Mouse (Mus musculus): ENCODE measurements around the gene Tex26. TPM values are rescaled to one million over a fixed set of nuclear protein-coding genes. Genes with fewer than 3 reads are reported as not detected.
A peak's percentile ranks its signal among the peaks of the same experiment; 100 is the strongest.

The Tex26 gene
- polyA plus RNA-seq, 1 experiment = 1.4 TPM

DNA sequence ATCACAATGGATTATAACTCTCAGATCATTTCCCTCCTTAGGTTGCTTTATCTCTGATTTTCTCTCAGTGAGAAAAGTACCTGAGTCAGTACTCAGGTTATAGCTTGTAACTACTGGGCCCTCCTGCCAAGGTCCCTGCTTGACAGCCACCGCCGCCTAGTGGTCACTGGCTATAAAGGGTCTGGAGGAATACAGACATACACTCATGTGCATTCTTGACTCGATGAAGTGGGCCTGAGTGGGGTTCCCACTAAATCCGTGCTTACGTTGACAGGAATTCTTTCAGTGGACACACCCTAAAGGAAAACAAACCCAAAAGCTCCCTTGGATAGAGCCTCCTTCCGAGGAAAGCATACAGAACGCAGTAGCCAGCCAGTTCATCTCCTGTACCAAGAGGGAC is 17.1 kb downstream of the Tex26 start:
- TF ChIP-seq CTCF (IDR thresholded peaks at IDR 0.05; ENCODE audit: borderline replicate concordance, extremely low read depth, insufficient read depth, insufficient read length) (peak; percentile 15; the same call in 1 of the 2 replicates), POLR2A (IDR thresholded peaks at IDR 0.05; ENCODE audit: borderline replicate concordance, extremely low read depth, insufficient read depth, insufficient read length, poor library complexity, severe bottlenecking) (no peak)
- no peak for DNase-seq (ENCODE audit: low read depth)

GRCm38 (mm10) chr5:149462071-149462470 is 22.6 kb downstream of the Tex26 start:
- no peak for TF ChIP-seq POLR2A (IDR thresholded peaks at IDR 0.05; ENCODE audit: borderline replicate concordance, extremely low read depth, insufficient read depth, insufficient read length, poor library complexity, severe bottlenecking)
- TF ChIP-seq CTCF (IDR thresholded peaks at IDR 0.05; ENCODE audit: borderline replicate concordance, extremely low read depth, insufficient read depth, insufficient read length) = no peak
- DNase-seq (ENCODE audit: low read depth) = no peak

DNA sequence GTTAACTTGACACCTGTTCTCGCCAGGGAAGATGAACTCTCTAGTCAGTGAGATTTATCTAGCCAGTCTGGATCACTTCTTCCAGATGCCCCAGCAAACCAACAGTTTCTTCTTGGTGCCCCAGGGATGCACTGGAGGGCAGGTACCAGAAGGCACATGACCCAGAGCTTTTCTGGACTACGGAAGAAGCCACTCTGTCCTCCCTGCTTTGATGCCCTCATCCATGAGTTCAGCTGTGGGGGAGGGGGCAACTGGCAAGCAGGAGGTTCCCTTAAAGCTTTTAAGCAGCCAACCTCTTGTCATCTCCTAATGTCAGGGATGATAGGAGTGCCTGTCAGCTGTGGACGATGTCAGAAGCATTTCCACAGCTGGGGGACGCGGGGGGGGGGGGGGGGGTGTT is 25.8 kb downstream of the Tex26 start:
- no peak for DNase-seq (ENCODE audit: low read depth)
- no peak for TF ChIP-seq POLR2A (IDR thresholded peaks at IDR 0.05; ENCODE audit: borderline replicate concordance, extremely low read depth, insufficient read depth, insufficient read length, poor library complexity, severe bottlenecking)
- no peak for TF ChIP-seq CTCF (IDR thresholded peaks at IDR 0.05; ENCODE audit: borderline replicate concordance, extremely low read depth, insufficient read depth, insufficient read length)

DNA sequence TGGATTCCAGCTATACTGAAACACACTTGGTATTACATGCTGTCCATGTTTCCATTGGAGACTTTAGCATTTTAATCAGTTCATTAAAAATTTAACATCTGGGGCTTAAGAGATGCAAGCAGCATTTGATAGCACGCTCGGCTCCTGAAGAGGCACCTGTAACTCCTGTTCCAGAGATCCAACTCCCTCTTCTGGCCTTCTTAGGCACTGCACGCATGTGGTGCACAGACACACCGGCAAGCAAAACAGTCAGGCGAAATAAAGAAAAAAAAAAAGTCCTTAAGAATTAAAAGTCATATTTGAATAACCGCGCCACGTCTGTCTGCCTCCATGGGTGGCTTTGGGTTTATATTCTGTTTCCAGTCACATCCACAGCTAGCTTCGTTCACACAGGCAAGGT is 34.7 kb downstream of the Tex26 start:
- DNase-seq (ENCODE audit: low read depth) = no peak
- TF ChIP-seq POLR2A (IDR thresholded peaks at IDR 0.05; ENCODE audit: borderline replicate concordance, extremely low read depth, insufficient read depth, insufficient read length, poor library complexity, severe bottlenecking) = no peak
- TF ChIP-seq CTCF (IDR thresholded peaks at IDR 0.05; ENCODE audit: borderline replicate concordance, extremely low read depth, insufficient read depth, insufficient read length) = peak; percentile 12; the same call in 1 of the 2 replicates

DNA sequence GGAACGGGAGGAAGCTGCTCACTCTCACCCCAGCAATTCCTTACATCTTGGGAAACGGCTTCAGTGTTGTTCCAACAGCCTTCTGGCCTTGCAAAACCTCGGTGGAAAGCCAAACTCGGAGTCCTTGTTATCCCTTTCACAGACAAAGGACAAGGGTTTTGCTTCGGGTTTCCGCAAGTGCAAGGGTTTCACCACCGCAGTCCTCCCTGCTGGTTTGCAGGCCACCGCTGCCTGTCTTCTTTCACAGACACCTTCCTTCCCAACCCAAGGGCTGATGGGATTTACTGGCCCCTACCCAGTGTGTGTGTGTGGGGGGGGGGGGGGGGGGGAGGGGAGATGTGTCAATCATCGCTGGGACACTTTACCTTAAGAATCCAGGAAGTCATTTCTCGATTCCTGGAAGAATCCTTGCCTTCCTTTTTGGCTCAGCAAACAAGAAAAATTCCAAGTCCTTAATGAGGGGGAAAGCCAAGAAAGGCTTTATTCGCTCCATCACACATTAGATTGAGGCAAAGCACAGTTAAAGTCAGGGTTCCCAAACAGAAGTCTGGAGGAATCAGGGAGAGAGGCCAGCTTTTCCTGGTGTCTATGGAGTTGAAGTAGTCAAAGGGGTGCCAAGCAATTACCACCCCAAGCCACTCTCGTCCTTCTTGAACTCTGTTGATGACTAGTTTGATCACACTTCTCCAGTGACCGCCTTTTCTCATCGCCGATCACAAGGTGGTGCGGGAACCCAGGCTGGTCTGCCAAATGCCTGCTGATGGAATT is 35.4 kb downstream of the Tex26 start:
- peak; percentile 77 for DNase-seq (ENCODE audit: low read depth)
- TF ChIP-seq CTCF (IDR thresholded peaks at IDR 0.05; ENCODE audit: borderline replicate concordance, extremely low read depth, insufficient read depth, insufficient read length) (no peak), POLR2A (IDR thresholded peaks at IDR 0.05; ENCODE audit: borderline replicate concordance, extremely low read depth, insufficient read depth, insufficient read length, poor library complexity, severe bottlenecking) (no peak)

- DNase-seq (ENCODE audit: low read depth) = no peak
Observed at GRCm38 (mm10) chr5:149481920-149482319, 42.5 kb downstream of the Tex26 start.

DNA sequence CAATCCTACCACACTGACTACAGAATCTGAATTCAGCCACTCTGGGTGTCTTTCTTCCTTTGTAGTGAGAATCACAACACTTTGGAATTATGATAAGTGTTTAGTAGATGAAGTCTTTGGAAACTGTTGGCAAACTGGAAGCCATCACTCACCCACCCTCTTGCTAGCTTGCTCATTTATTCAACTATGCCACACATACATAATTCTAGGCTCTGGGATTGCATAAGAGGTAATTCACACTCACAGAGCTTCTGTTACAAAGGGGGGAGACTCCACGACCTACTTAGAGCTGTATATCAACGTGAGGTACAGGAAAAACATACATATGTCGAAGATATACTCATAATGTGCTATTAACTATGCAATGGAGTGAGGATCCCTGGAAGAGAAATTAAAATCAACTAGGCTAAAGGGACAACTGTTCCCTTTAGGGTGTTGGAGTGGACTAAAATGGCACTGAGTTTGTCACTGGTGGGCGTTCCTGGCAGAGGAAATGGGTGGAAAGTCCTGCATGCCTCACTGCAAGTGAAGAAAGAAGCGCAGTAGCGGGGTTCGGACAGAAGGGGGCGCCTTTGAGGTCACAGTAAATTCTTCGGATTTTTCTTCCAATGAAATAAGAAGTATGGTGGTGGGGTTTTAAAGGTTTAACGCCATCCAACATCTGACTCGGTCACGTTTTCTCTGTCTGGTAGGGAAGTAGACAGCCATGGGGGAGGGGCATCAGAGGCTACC is 44.0 kb downstream of the Tex26 start:
- TF ChIP-seq CTCF (IDR thresholded peaks at IDR 0.05; ENCODE audit: borderline replicate concordance, extremely low read depth, insufficient read depth, insufficient read length) = peak; percentile 57
- TF ChIP-seq POLR2A (IDR thresholded peaks at IDR 0.05; ENCODE audit: borderline replicate concordance, extremely low read depth, insufficient read depth, insufficient read length, poor library complexity, severe bottlenecking) = no peak
- DNase-seq (ENCODE audit: low read depth) = no peak

More at GRCm38 (mm10) chr5:149481920-149482319, 42.5 kb downstream of the Tex26 start:
- no peak for TF ChIP-seq CTCF (IDR thresholded peaks at IDR 0.05; ENCODE audit: borderline replicate concordance, extremely low read depth, insufficient read depth, insufficient read length)
- TF ChIP-seq POLR2A (IDR thresholded peaks at IDR 0.05; ENCODE audit: borderline replicate concordance, extremely low read depth, insufficient read depth, insufficient read length, poor library complexity, severe bottlenecking) = no peak

DNA sequence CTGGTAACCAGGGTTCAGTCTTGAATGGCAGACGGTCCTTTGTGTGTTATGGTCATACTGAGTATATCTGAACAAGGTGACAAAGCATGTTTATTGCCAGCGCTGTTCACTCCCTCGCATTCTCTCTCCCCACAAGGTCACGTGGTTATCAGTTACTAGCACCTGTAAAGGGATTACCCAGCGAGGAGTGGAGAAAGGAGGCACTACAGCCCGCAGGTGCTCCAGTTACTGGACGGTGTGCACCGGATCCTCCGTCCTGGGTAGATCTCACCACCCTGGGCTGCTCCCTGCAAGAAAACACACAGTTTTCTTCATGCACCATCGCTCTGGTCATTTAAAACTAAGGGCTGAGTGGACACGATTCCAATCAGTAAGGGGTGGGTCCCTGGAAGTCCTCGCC is 44.8 kb downstream of the Tex26 start:
- no peak for DNase-seq (ENCODE audit: low read depth)
- TF ChIP-seq POLR2A (IDR thresholded peaks at IDR 0.05; ENCODE audit: borderline replicate concordance, extremely low read depth, insufficient read depth, insufficient read length, poor library complexity, severe bottlenecking) = no peak
- no peak for TF ChIP-seq CTCF (IDR thresholded peaks at IDR 0.05; ENCODE audit: borderline replicate concordance, extremely low read depth, insufficient read depth, insufficient read length)

DNA sequence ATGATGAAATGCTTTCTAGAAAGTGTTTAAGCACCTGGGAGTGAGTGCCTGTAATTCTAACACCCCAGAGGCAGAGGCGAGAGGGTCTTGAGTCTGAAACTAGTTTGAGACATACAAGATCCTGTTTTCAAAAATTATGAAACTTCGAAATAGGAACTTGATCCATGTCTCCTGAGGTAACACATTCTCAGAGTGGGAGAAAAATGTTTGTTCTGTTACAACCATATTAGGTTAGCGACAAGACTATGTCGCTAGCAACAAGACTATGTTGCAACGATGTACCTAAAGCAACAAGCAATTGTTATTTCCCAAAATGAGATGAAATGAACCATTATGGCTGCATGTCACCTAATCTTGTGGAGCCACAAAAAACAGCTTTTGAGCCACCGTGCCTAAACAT is 46.0 kb downstream of the Tex26 start:
- DNase-seq (ENCODE audit: low read depth) = no peak
- no peak for TF ChIP-seq POLR2A (IDR thresholded peaks at IDR 0.05; ENCODE audit: borderline replicate concordance, extremely low read depth, insufficient read depth, insufficient read length, poor library complexity, severe bottlenecking)
- TF ChIP-seq CTCF (IDR thresholded peaks at IDR 0.05; ENCODE audit: borderline replicate concordance, extremely low read depth, insufficient read depth, insufficient read length) = no peak

DNA sequence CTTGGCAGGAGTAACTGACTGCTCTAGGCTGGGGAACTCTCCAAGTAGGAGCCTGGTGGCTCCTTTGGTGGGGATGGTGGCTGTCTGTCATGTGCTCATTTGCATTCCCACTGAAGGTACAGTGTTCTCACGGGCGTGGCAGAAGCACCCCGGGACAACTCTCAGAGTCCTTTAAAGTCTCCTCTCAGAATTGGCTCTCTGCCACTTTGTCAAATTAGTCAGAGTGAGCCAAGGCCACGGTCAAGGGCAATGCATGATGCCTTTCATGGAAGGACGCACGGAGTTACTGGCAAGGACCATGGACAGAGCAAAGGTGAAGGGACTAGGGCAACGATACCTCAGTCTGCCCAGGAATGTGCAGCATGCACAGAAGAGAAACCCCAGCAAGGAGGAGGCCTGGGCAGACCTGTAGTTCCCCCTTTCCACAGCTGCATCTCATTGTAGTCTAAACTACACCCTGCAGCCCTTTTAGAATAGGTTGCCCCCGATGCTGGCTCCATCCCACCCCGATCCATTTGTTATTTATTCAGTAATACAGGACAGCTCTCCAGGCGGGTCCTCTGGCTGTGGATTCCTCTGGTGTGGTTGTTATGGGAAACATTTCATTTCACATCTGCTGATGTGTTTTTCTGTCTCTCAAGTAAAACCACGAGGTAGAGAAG is 49.0 kb downstream of the Tex26 start:
- peak; percentile 85 for DNase-seq (ENCODE audit: low read depth)
- no peak for TF ChIP-seq CTCF (IDR thresholded peaks at IDR 0.05; ENCODE audit: borderline replicate concordance, extremely low read depth, insufficient read depth, insufficient read length)
- no peak for TF ChIP-seq POLR2A (IDR thresholded peaks at IDR 0.05; ENCODE audit: borderline replicate concordance, extremely low read depth, insufficient read depth, insufficient read length, poor library complexity, severe bottlenecking)

GRCm38 (mm10) chr5:149489136-149489535 is 49.7 kb downstream of the Tex26 start:
- TF ChIP-seq POLR2A (IDR thresholded peaks at IDR 0.05; ENCODE audit: borderline replicate concordance, extremely low read depth, insufficient read depth, insufficient read length, poor library complexity, severe bottlenecking) = no peak
- peak; percentile 98 for DNase-seq (ENCODE audit: low read depth)
